Mouse (Mus musculus) liver, embryonic 13.5 days (tissue): ENCODE measurements around the gene Adamts14. TPM values are rescaled to one million over a fixed set of nuclear protein-coding genes. Genes with fewer than 3 reads are reported as not detected.

Experiments used
- ATAC-seq: fragments of 200-750 bp; cut with Nextera tagmentation; 2 replicates; pipeline ENCODE4 v1.8.0; 2017; ENCODE audit warnings: low read depth, mild to moderate bottlenecking, moderate number of reproducible peaks, moderate library complexity
- DNase-seq: peaks from one replicate; pipeline ENCODE4 v3.0.0; 2022
- H3K27ac ChIP-seq: fragments of 300-500 bp; sonication (generic); 2 replicates; pipeline ENCODE4 v1.5.1; 2015; ENCODE audit warnings: moderate library complexity, mild to moderate bottlenecking, inconsistent platforms
- H3K27me3 ChIP-seq: fragments of 300-500 bp; sonication (generic); 2 replicates; pipeline ENCODE4 v1.6.1; 2015; ENCODE audit warnings: mild to moderate bottlenecking, inconsistent platforms
- H3K36me3 ChIP-seq: fragments of 300-500 bp; sonication (generic); 2 replicates; pipeline ENCODE4 v1.6.1; 2015; ENCODE audit warnings: mild to moderate bottlenecking, inconsistent platforms
- H3K4me1 ChIP-seq: fragments of 300-500 bp; sonication (generic); replicated peaks from 2 replicates; pipeline ENCODE4 v1.6.1; 2015; ENCODE audit warnings: inconsistent platforms
- H3K4me2 ChIP-seq: fragments of 300-500 bp; sonication (generic); 2 replicates; pipeline ENCODE4 v1.6.1; 2015; ENCODE audit warnings: inconsistent platforms, mild to moderate bottlenecking, moderate library complexity
- H3K4me3 ChIP-seq: fragments of 300-500 bp; sonication (generic); replicated peaks from 2 replicates; pipeline ENCODE4 v1.5.1; 2015; ENCODE audit warnings: mild to moderate bottlenecking, inconsistent platforms
- H3K9ac ChIP-seq: fragments of 300-500 bp; sonication (generic); 2 replicates; pipeline ENCODE4 v1.6.1; 2015; ENCODE audit warnings: mild to moderate bottlenecking, inconsistent platforms
- H3K9me3 ChIP-seq: fragments of 300-500 bp; sonication (generic); replicated peaks from 2 replicates; pipeline ENCODE4 v1.6.1; 2016; ENCODE audit warnings: inconsistent platforms
- WGBS: fragments of 180-500 bp; shearing (Covaris S2); methylation state at CpG from one replicate; pipeline ENCODE4 v1.1.7; 2015; ENCODE audit not compliant: insufficient replicate concordance; 5-methylcytosine and 5-hydroxymethylcytosine counted together
- polyA plus RNA-seq: library from polyadenylated mRNA; unstranded; fragments of >200 nt; fragmentation: Nextera tagmentation; extraction: Ambion mirVana; gene quantifications from 2 replicates; pipeline ENCODE4 v1.2.1, GENCODE M21; 2015

Adamts14 gene
- polyA plus RNA-seq, 1 experiment from 2014 or later: 0.21 TPM

GRCm38 (mm10) chr10:61249951-61250350, 23.3 kb downstream of the Adamts14 start:
- Histone ChIP-seq H3K4me3 (no peak overlapping the region), H3K4me2 (no peak overlapping the region), H3K36me3 (no peaks in the 10 kb centered on the region), H3K27me3 (no peaks in the 10 kb centered on the region), H3K4me1 (no peaks in the 10 kb centered on the region), H3K9me3 (no peaks in the 10 kb centered on the region), H3K9ac (no peak overlapping the region), H3K27ac (no peak overlapping the region)
- DNase-seq: no peak
- 46% methylated on average over 2 of the region's 2 CpGs for WGBS
- no peak for ATAC-seq

GRCm38 (mm10) chr10:61248596-61249114, 24.6 kb downstream of the Adamts14 start:
- Histone ChIP-seq H3K9me3 (no peaks in the 10 kb centered on the region), H3K4me3 (no peak overlapping the region), H3K27ac (no peak overlapping the region), H3K4me2 (no peak overlapping the region), H3K36me3 (no peaks in the 10 kb centered on the region), H3K27me3 (no peaks in the 10 kb centered on the region), H3K4me1 (no peaks in the 10 kb centered on the region), H3K9ac (no peak overlapping the region)
- DNase-seq (no peak), ATAC-seq (no peak)
- 73% methylated on average over 13 of the region's 13 CpGs for WGBS

GRCm38 (mm10) chr10:61246288-61246687, 26.9 kb downstream of the Adamts14 start:
- DNase-seq (no peak), ATAC-seq (no peak)
- H3K27ac ChIP-seq: no peak overlapping the region
- 62% methylated on average over 6 of the region's 6 CpGs for WGBS
- H3K36me3 ChIP-seq: no peaks in the 10 kb centered on the region
- H3K9me3 ChIP-seq: no peaks in the 10 kb centered on the region
- H3K4me1 ChIP-seq: no peaks in the 10 kb centered on the region
- H3K9ac ChIP-seq: no peak overlapping the region
- no peaks in the 10 kb centered on the region for H3K27me3 ChIP-seq
- H3K4me3 ChIP-seq: no peak overlapping the region
- H3K4me2 ChIP-seq: no peak overlapping the region

- ATAC-seq (no peak), DNase-seq (no peak)
- 50% methylated on average over 4 of the region's 4 CpGs for WGBS
These were observed 31.2 kb downstream of the Adamts14 start for GRCm38 (mm10) chr10:61241961-61242421.

GRCm38 (mm10) chr10:61240108-61240920, 32.9 kb downstream of the Adamts14 start:
- DNase-seq (no peak), ATAC-seq (no peak)
- no peak overlapping the region for H3K4me2 ChIP-seq
- no peaks in the 10 kb centered on the region for H3K36me3 ChIP-seq
- no peaks in the 10 kb centered on the region for H3K4me1 ChIP-seq
- WGBS: 56% methylated on average over 14 of the region's 14 CpGs
- H3K27ac ChIP-seq: no peak overlapping the region
- no peak overlapping the region for H3K4me3 ChIP-seq
- no peak overlapping the region for H3K9ac ChIP-seq
- H3K9me3 ChIP-seq: no peaks in the 10 kb centered on the region
- no peaks in the 10 kb centered on the region for H3K27me3 ChIP-seq

More at GRCm38 (mm10) chr10:61241961-61242421, 31.2 kb downstream of the Adamts14 start:
- Histone ChIP-seq H3K4me1 (no peaks in the 10 kb centered on the region), H3K36me3 (no peaks in the 10 kb centered on the region), H3K4me2 (no peak overlapping the region), H3K27ac (no peak overlapping the region), H3K4me3 (no peak overlapping the region), H3K27me3 (no peaks in the 10 kb centered on the region), H3K9ac (no peak overlapping the region), H3K9me3 (no peaks in the 10 kb centered on the region)

GRCm38 (mm10) chr10:61237391-61237785, 35.9 kb downstream of the Adamts14 start:
- 60% methylated on average over 6 of the region's 6 CpGs for WGBS
- ATAC-seq: no peak
- H3K9me3 ChIP-seq: no peaks in the 10 kb centered on the region
- no peak overlapping the region for H3K4me2 ChIP-seq
- no peak for DNase-seq
- H3K9ac ChIP-seq: no peak overlapping the region
- no peaks in the 10 kb centered on the region for H3K4me1 ChIP-seq
- no peaks in the 10 kb centered on the region for H3K36me3 ChIP-seq
- H3K27me3 ChIP-seq: no peaks in the 10 kb centered on the region
- H3K27ac ChIP-seq: no peak overlapping the region
- no peak overlapping the region for H3K4me3 ChIP-seq

GRCm38 (mm10) chr10:61236683-61237390, 36.4 kb downstream of the Adamts14 start:
- H3K9me3 ChIP-seq: no peaks in the 10 kb centered on the region
- no peak overlapping the region for H3K4me3 ChIP-seq
- H3K27me3 ChIP-seq: no peaks in the 10 kb centered on the region
- DNase-seq (no peak), ATAC-seq (no peak)
- H3K4me1 ChIP-seq: no peaks in the 10 kb centered on the region
- no peak overlapping the region for H3K4me2 ChIP-seq
- 39% methylated on average over 4 of the region's 4 CpGs for WGBS
- H3K9ac ChIP-seq: no peak overlapping the region
- H3K36me3 ChIP-seq: no peaks in the 10 kb centered on the region
- no peak overlapping the region for H3K27ac ChIP-seq

GRCm38 (mm10) chr10:61235677-61236267, 37.5 kb downstream of the Adamts14 start:
- ATAC-seq: no peak
- Histone ChIP-seq H3K36me3 (no peaks in the 10 kb centered on the region), H3K27ac (no peak overlapping the region), H3K9me3 (no peaks in the 10 kb centered on the region), H3K4me1 (no peaks in the 10 kb centered on the region), H3K4me3 (no peak overlapping the region), H3K9ac (no peak overlapping the region), H3K27me3 (no peaks in the 10 kb centered on the region), H3K4me2 (no peak overlapping the region)
- DNase-seq: no peak
- WGBS: 81% methylated on average over 6 of the region's 6 CpGs

GRCm38 (mm10) chr10:61234319-61234718, 38.9 kb downstream of the Adamts14 start:
- Histone ChIP-seq H3K36me3 (no peaks in the 10 kb centered on the region), H3K27me3 (peaks cover 3% of the 10 kb centered on the region; the same call in 1 of the 2 replicates), H3K4me1 (no peaks in the 10 kb centered on the region), H3K4me2 (no peak overlapping the region), H3K4me3 (no peak overlapping the region), H3K9ac (no peak overlapping the region), H3K27ac (no peak overlapping the region), H3K9me3 (no peaks in the 10 kb centered on the region)
- DNase-seq: no peak
- no peak for ATAC-seq
- WGBS: 54% methylated on average over 4 of the region's 4 CpGs

GRCm38 (mm10) chr10:61232858-61233567, 40.2 kb downstream of the Adamts14 start:
- Histone ChIP-seq H3K4me3 (no peak overlapping the region), H3K4me2 (no peak overlapping the region), H3K27me3 (peaks cover 3% of the 10 kb centered on the region; the same call in 1 of the 2 replicates), H3K4me1 (no peaks in the 10 kb centered on the region), H3K27ac (no peak overlapping the region), H3K36me3 (no peaks in the 10 kb centered on the region), H3K9me3 (no peaks in the 10 kb centered on the region), H3K9ac (no peak overlapping the region)
- ATAC-seq: no peak
- no peak for DNase-seq
- WGBS: 38% methylated on average over 7 of the region's 7 CpGs

GRCm38 (mm10) chr10:61231756-61232155, 41.5 kb downstream of the Adamts14 start:
- Histone ChIP-seq H3K27ac (no peak overlapping the region), H3K4me1 (no peaks in the 10 kb centered on the region), H3K27me3 (peaks cover 3% of the 10 kb centered on the region; the same call in 1 of the 2 replicates), H3K9me3 (no peaks in the 10 kb centered on the region), H3K4me3 (no peak overlapping the region), H3K4me2 (no peak overlapping the region), H3K9ac (no peak overlapping the region), H3K36me3 (no peaks in the 10 kb centered on the region)
- ATAC-seq: no peak
- WGBS: 67% methylated on average over 3 of the region's 3 CpGs
- no peak for DNase-seq
